Mouse (Mus musculus) liver, adult 2 months (tissue): ENCODE measurements around the gene Babam2.

Experiments
- CTCF ChIP-seq: fragments of 200-500 bp; IDR thresholded peaks from 2 replicates; pipeline ENCODE4 v1.5.1; 2011; ENCODE audit warnings: low read depth, low read length, control low read depth
- POLR2A ChIP-seq: fragments of 200-500 bp; IDR thresholded peaks from 2 replicates; pipeline ENCODE4 v1.6.1; 2011; ENCODE audit warnings: low read length, control low read depth; ENCODE audit not compliant: insufficient read depth; ENCODE audit errors: extremely low read depth

DNA sequence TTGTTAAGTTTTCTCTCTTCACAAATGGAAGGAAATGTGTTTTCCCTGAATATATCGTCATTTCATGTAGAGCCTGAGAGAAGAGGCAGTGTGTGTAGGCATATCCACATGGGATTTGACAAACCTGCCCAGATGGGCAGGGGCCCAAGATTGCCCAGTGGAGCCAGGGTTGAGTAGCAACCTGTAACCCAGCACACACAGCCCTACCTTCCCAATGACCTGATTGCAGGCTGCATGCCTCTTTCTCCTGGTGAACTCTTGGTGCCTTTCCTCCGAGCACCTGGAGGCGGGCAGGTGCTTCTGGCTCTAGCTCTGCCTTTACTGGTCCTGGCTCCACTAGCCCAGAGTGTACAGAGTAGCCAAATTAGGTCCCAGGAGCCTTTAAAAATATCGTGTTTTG is 270.0 kb downstream of the Babam2 start:
- no peak for TF ChIP-seq CTCF
- no peak for TF ChIP-seq POLR2A
